Mouse (Mus musculus): ENCODE measurements at regions not wholly inside any gene's neighbourhood (a gene's known extent, or its start where the extent isn't known, plus 50 kb on each side); places are given as distances from the start of the nearest gene placed in this dataset.

DNA sequence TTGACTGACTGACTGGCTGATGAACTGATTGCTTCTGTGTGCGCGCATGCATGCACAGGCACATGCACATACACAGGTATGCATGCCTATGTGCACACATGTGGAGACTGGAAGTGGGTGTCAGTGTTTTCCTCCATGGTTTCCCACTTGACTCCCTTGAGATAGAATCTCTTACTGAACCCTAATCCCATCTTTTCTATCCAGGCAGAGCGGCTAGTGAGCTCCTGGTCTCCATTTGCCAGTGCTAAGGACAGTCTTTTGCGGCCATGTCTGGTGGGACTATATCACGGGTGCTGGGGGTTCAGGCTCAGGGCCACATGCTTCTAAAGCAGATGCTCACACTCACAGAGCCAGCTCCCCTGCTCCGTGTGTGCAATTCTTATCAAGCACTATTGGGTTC is 133.0 kb upstream of the Bcl6 start:
- H3K4me1 ChIP-seq, result no peaks in the 10 kb centered on the region
- WGBS, result 94% methylated on average over 6 of the region's 6 CpGs
- H3K9me3 ChIP-seq (replicated peaks), result no peaks in the 10 kb centered on the region
- no peak for DNase-seq (ENCODE audit: low spot score)
- H3K36me3 ChIP-seq, result no peaks in the 10 kb centered on the region
- no peak overlapping the region for H3K27ac ChIP-seq (replicated peaks)
- no peak overlapping the region for H3K4me3 ChIP-seq
- H3K27me3 ChIP-seq (ENCODE audit: low read depth, poor library complexity, severe bottlenecking), result no peaks in the 10 kb centered on the region

GRCm38 (mm10) chr16:24120836-24121235 is 132.2 kb upstream of the Bcl6 start:
- no peak overlapping the region for H3K27ac ChIP-seq (replicated peaks)
- 72% methylated on average over 6 of the region's 6 CpGs for WGBS
- no peaks in the 10 kb centered on the region for H3K4me1 ChIP-seq
- H3K4me3 ChIP-seq, result no peak overlapping the region
- no peaks in the 10 kb centered on the region for H3K27me3 ChIP-seq (ENCODE audit: low read depth, poor library complexity, severe bottlenecking)
- no peaks in the 10 kb centered on the region for H3K9me3 ChIP-seq (replicated peaks)
- H3K36me3 ChIP-seq, result no peaks in the 10 kb centered on the region
- DNase-seq (ENCODE audit: low spot score), result no peak

- H3K36me3 ChIP-seq, result no peaks in the 10 kb centered on the region
- H3K9me3 ChIP-seq (replicated peaks), result no peaks in the 10 kb centered on the region
- no peak for DNase-seq (ENCODE audit: low spot score)
- no peak overlapping the region for H3K27ac ChIP-seq (replicated peaks)
- 88% methylated on average over 2 of the region's 2 CpGs for WGBS
- H3K4me3 ChIP-seq, result no peak overlapping the region
- no peaks in the 10 kb centered on the region for H3K4me1 ChIP-seq
- no peaks in the 10 kb centered on the region for H3K27me3 ChIP-seq (ENCODE audit: low read depth, poor library complexity, severe bottlenecking)
Observed at GRCm38 (mm10) chr16:24118487-24118886, 129.8 kb upstream of the Bcl6 start.

DNA sequence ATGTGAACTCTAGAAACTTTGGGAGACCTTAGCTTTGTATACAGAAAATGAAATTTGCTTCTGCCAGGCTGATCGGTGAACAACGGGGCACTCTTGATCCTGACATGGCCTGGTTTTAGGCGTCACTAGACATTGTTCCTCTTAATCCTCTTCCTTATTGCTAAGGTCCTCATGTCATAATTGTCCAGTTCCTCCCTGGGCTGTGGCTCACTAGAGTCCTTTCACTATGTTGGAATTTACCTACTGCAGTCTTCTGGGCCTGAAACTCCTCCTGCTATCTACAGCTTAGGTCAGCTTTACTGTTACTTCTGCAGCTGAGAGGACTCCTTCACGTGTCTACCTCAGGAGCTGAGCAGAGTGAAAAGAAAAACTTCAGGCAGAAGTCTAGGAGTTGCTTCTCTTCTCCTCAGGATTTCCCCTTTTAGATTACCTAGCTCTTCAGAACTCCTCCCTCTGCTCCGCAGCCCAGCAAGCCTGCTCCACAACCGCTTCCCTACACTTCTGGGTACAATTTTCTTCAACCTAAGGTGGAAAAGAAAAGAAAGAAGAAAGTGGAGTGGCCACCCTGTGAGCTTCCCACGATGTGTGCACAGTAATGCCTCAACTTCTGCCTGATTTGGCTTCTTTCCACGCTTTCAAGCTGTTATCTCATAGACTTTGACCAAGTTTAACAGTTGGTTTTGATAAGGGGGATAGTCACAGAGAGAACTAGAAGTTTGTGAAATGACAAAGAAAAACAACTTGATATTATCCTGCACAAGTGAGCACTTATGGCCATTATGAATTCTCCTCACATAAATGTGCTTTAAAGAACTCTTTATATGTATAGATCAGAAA is 114.4 kb upstream of the Bcl6 start:
- no peaks in the 10 kb centered on the region for H3K9me3 ChIP-seq (replicated peaks)
- WGBS, result 84% methylated on average over 8 of the region's 8 CpGs
- no peak overlapping the region for H3K4me3 ChIP-seq
- no peak for DNase-seq (ENCODE audit: low spot score)
- no peak overlapping the region for H3K27ac ChIP-seq (replicated peaks)
- H3K36me3 ChIP-seq, result no peaks in the 10 kb centered on the region
- no peaks in the 10 kb centered on the region for H3K27me3 ChIP-seq (ENCODE audit: low read depth, poor library complexity, severe bottlenecking)
- no peaks in the 10 kb centered on the region for H3K4me1 ChIP-seq

DNA sequence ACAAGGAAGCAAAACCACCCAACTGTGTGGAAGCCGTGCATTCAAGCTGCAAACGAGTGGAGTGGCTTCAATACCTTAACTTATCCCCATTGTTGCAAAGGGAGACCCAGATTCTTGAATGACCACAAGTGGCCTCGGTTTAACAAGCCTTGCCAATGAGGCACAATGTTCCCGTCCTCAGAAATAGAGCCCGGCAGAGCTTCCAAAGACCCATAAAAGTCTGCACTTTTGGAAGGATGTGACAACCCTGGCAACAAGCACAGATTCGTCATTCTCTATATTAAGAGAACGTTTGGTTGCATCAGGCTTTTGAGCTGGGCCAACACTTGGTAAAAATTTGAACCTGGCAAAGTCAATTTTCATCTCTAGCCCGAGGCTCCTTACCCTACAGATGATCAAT is 108.9 kb upstream of the Bcl6 start:
- DNase-seq (ENCODE audit: low spot score), result no peak
- no peak overlapping the region for H3K4me3 ChIP-seq
- H3K27ac ChIP-seq (replicated peaks), result no peak overlapping the region
- no peaks in the 10 kb centered on the region for H3K36me3 ChIP-seq
- 60% methylated on average over 8 of the region's 8 CpGs for WGBS
- H3K4me1 ChIP-seq, result no peaks in the 10 kb centered on the region
- no peaks in the 10 kb centered on the region for H3K9me3 ChIP-seq (replicated peaks)
- no peaks in the 10 kb centered on the region for H3K27me3 ChIP-seq (ENCODE audit: low read depth, poor library complexity, severe bottlenecking)

GRCm38 (mm10) chr16:24096076-24096475 is 107.4 kb upstream of the Bcl6 start:
- no peak overlapping the region for H3K27ac ChIP-seq (replicated peaks)
- no peak for DNase-seq (ENCODE audit: low spot score)
- no peaks in the 10 kb centered on the region for H3K27me3 ChIP-seq (ENCODE audit: low read depth, poor library complexity, severe bottlenecking)
- H3K9me3 ChIP-seq (replicated peaks), result no peaks in the 10 kb centered on the region
- H3K36me3 ChIP-seq, result no peaks in the 10 kb centered on the region
- 62% methylated on average over 1 of the region's 1 CpGs for WGBS
- H3K4me1 ChIP-seq, result no peaks in the 10 kb centered on the region
- no peak overlapping the region for H3K4me3 ChIP-seq

DNA sequence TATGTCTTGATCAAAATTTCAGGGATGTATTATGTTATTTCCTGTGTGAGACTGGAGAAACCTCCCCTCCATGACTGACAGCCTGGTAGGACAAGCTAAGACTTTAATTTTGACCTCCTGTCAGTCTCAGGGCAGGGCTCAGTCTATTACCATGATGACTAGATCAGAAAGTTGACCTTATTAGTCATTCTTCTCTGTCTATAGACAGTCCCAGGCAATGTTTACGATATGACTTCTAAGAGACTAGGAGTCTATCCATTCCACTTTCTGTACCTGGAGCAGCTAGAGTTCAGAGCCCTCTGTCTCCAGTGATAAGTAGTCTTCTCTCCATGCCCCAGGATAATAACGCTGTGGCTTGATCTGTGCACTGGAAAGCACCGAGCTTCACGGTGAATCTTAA is 107.0 kb upstream of the Bcl6 start:
- H3K36me3 ChIP-seq, result no peaks in the 10 kb centered on the region
- DNase-seq (ENCODE audit: low spot score), result no peak
- WGBS, result 93% methylated on average over 4 of the region's 4 CpGs
- H3K4me1 ChIP-seq, result no peaks in the 10 kb centered on the region
- H3K4me3 ChIP-seq, result no peak overlapping the region
- H3K27me3 ChIP-seq (ENCODE audit: low read depth, poor library complexity, severe bottlenecking), result no peaks in the 10 kb centered on the region
- no peak overlapping the region for H3K27ac ChIP-seq (replicated peaks)
- no peaks in the 10 kb centered on the region for H3K9me3 ChIP-seq (replicated peaks)

- no peak for DNase-seq (ENCODE audit: low spot score)
- Histone ChIP-seq H3K27me3 (ENCODE audit: low read depth, poor library complexity, severe bottlenecking) (no peaks in the 10 kb centered on the region), H3K4me3 (no peak overlapping the region), H3K4me1 (no peaks in the 10 kb centered on the region), H3K27ac (replicated peaks) (no peak overlapping the region), H3K9me3 (replicated peaks) (no peaks in the 10 kb centered on the region), H3K36me3 (no peaks in the 10 kb centered on the region)
- WGBS, result 90% methylated on average over 6 of the region's 6 CpGs
Observed at GRCm38 (mm10) chr16:24094566-24094965, 105.9 kb upstream of the Bcl6 start.

GRCm38 (mm10) chr16:24093624-24094023 is 105.0 kb upstream of the Bcl6 start:
- DNase-seq (ENCODE audit: low spot score), result no peak

DNA sequence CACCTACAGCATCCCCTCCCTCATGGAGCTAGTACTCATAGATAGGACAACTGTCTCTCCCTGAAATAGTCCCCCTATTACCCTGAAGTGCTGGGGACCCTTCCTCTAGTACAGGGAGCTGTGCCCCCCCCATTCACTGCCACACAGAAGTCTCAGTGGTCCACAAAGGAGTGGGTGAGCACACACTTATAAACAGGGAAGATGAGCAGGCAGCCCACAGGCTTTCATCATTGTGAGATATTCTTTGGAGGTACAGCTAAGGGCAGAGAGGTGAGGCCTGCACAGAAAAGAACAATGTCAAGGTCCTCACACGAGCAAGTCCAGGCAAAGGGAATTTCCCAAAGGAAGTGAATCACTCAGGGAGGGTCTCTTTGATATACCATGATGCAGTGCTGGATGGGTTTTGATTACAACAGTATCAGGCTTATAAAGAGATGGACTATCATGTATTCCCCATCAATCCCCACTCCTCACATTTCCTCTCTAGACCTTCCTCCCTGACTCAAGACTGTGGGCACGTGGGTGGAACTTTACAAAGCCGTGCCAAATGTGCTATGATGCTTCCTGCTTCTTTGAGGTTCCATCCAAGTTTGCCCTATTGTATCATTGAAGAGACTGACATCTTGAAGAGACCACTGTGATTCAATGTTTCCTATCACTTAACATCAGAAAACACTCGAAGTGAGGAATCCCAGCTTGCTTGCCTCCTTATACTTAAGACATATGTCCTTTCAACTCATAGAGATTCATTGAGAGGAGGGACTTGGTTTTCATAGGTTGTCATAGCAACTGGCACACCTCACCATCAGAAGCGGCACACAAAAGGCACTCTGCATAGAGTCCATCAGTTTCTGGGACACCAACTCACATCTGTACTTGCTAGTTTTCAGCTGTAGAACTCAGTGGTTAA is 104.2 kb upstream of the Bcl6 start:
- no peaks in the 10 kb centered on the region for H3K9me3 ChIP-seq (replicated peaks)
- no peaks in the 10 kb centered on the region for H3K27me3 ChIP-seq (ENCODE audit: low read depth, poor library complexity, severe bottlenecking)
- no peak overlapping the region for H3K27ac ChIP-seq (replicated peaks)
- H3K36me3 ChIP-seq, result no peaks in the 10 kb centered on the region
- DNase-seq (ENCODE audit: low spot score), result no peak
- no peak overlapping the region for H3K4me3 ChIP-seq
- no peaks in the 10 kb centered on the region for H3K4me1 ChIP-seq
- 89% methylated on average over 5 of the region's 5 CpGs for whole genome bisulfite sequencing

More at GRCm38 (mm10) chr16:24093624-24094023, 105.0 kb upstream of the Bcl6 start:
- Histone ChIP-seq H3K36me3 (no peaks in the 10 kb centered on the region), H3K9me3 (replicated peaks) (no peaks in the 10 kb centered on the region), H3K4me3 (no peak overlapping the region), H3K27me3 (ENCODE audit: low read depth, poor library complexity, severe bottlenecking) (no peaks in the 10 kb centered on the region), H3K27ac (replicated peaks) (no peak overlapping the region), H3K4me1 (no peaks in the 10 kb centered on the region)
- 91% methylated on average over 8 of the region's 8 CpGs for WGBS

DNA sequence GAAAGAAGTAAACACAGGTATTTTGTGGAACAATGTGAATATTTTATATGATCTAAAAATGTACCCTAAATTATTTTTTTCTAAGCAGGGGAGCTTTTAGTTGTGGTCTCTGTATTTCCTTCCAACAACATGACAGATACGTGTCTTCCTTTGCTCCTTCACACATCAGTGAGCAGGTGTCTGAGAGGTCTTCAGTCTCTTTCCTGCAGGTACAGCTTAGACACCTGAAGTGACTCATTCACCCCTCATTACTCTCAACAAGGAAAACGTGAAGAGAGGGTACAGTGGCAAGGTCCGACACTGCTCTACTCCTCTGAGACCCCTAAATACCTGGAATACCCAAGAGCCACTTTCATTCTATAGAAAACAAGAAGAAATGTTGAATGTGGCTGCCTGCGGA is 103.5 kb upstream of the Bcl6 start:
- DNase-seq (ENCODE audit: low spot score), result no peak
- Histone ChIP-seq H3K36me3 (no peaks in the 10 kb centered on the region), H3K27me3 (ENCODE audit: low read depth, poor library complexity, severe bottlenecking) (no peaks in the 10 kb centered on the region), H3K9me3 (replicated peaks) (no peaks in the 10 kb centered on the region), H3K4me1 (no peaks in the 10 kb centered on the region), H3K27ac (replicated peaks) (no peak overlapping the region), H3K4me3 (no peak overlapping the region)
- WGBS, result 79% methylated on average over 4 of the region's 4 CpGs

DNA sequence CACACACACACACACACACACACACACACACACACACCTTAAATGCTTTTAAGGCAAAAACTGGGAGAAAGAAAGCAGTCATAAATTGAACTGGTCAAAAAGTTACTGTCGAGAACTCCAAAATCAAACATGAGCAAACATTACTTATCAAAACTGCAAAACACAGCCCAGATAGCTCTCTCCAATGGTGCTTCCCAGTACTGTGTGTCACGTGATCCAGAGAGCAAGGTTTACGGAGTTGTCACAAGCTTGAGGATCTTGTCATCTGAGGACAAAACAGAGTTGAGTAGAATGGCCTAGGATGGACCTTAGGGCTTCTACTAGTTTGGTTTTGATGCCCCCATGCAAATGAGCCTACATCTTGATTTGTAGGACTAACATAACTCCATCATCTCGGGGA is 102.3 kb upstream of the Bcl6 start:
- 90% methylated on average over 4 of the region's 4 CpGs for WGBS

More for the DNA sequence above, 102.3 kb upstream of the Bcl6 start:
- Histone ChIP-seq H3K4me3 (no peak overlapping the region), H3K4me1 (no peaks in the 10 kb centered on the region), H3K27me3 (ENCODE audit: low read depth, poor library complexity, severe bottlenecking) (no peaks in the 10 kb centered on the region), H3K36me3 (no peaks in the 10 kb centered on the region), H3K27ac (replicated peaks) (no peak overlapping the region), H3K9me3 (replicated peaks) (no peaks in the 10 kb centered on the region)
- no peak for DNase-seq (ENCODE audit: low spot score)

Data from midbrain, embryonic 10.5 days (tissue).